Mouse (Mus musculus) small intestine, adult 10 weeks (tissue): ENCODE results near the gene Pnmal1. TPM values are rescaled to one million over a fixed set of nuclear protein-coding genes. Genes with fewer than 3 reads are reported as not detected.

Experiments
- polyA plus RNA-seq: library from polyadenylated mRNA; stranded (reverse); fragments of 350-450 nt; fragmentation: Illumina TruSeq; extraction: RNeasy Lipid Tissue Mini Kit (QIAGEN cat#74804); gene quantifications from one replicate; pipeline ENCODE4 v1.2.3, GENCODE M21; 2014; ENCODE audit warnings: low replicate concordance

The Pnmal1 gene
- polyA plus RNA-seq, result 0.30 TPM

DNA sequence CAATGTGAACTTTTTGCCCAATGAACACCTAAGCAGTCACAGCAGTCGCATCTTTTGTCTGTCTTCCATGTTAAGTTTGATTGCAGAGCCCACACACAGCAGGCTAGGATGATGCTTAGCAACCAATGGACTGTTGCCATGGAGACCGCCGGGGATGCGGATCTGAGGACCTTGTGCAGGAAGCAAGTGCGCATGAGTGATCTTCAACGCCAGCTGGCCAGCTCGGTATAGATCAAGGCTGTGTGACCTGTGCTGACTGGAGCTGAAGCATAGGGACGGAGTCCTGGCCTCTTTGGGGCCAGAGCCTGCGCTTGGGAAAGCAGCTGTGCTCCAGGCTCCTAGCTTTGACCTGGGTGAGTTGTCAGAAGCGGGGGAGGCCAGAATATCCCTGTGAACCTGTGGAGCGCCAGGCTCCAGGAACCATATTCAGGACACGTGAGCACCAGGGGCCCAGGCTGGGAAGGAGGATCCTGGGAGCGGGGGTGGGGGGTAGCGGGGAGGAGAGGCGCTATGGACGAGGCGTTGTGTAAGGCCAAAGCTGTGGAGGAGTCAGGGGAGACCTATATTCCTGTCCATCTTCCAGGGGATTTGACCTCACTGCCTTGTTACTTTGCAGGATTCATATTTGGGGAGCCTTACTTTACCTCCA lies at the start of gene Pnmal1:
Gene Pnmal1 (plus strand): TSS at position 141 of the 649 bp plus-strand sequence.

DNA sequence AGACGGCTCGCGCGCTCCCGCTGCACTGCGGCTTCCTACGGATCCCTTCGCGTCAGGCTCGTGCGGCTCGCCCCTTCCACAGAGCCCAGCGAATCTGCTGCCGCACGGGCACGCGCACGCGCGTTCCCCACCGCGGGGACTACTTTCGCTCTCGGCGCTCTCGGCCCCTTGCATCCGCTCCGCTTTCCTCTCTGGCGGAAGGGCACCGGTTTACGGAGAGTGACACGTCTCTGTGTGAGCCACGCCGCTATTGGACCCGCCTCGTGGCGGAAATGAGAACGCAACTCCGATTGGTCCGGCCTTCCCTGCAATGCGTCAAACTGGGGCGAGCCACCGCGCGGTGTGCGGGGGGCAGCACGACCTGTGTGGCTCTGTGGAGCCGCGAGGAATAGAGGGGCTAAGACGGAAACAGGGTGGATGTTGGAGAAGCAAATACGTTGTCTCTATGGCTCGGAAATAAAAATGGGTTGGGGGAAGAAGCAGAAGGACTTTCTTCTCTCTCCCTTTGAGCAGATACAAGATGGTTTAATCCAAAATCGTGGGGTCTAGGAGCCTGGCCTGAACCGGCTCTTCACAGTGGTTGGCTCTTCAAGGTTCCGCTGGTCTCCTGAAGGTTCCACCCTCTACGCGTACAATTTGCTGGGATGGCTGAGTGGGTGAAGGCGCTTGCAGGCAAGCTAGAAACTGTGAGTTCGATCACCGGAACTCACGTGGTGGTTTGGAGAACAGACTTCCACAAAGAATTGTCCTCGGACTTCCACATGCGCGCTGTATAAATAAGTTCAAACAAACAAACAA lies 35.2 kb upstream of the Pnmal1 start, which contains the start of gene Calm3:
Gene Calm3 (minus strand): TSS at position 78 of the 798 bp plus-strand sequence.

DNA sequence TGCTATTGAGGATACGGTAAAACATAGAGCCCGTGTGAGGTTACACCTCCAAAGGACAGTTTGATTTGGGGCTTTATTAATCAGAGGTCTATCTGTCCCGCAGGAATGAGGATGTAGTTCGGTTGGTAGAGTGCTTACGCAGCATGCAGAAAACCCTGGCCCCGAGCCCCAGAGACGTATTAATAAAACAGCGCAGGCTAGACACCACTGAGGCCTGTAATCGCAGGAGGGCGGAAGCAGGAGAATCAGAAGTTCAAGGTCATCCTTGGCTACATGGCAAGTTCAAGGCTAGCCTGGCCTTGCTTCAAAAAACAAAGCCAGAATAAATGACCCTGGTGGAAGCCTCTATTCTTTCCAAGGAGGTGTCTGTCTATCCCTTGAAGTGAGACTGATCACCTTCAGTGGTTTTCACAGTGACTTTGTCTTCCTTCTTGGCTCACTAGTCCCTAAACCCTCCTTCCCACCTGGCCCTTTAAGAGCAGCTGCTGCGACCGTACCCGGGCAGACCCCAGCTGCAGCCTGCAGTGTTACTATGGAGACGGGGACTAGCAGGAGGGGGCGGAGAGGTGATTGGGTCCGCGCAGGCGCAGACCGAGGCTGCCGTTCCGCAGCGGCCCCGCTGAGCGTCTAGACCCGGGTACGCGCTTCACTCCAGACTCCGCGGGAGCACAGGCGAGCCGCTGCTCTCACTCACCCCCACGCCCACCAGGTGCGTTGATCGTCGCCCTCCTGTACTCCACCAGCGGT lies 15.2 kb upstream of the Pnmal1 start, which contains the start of gene Pnmal2:
Gene Pnmal2 (plus strand): TSS at position 622 of the 747 bp plus-strand sequence.

DNA sequence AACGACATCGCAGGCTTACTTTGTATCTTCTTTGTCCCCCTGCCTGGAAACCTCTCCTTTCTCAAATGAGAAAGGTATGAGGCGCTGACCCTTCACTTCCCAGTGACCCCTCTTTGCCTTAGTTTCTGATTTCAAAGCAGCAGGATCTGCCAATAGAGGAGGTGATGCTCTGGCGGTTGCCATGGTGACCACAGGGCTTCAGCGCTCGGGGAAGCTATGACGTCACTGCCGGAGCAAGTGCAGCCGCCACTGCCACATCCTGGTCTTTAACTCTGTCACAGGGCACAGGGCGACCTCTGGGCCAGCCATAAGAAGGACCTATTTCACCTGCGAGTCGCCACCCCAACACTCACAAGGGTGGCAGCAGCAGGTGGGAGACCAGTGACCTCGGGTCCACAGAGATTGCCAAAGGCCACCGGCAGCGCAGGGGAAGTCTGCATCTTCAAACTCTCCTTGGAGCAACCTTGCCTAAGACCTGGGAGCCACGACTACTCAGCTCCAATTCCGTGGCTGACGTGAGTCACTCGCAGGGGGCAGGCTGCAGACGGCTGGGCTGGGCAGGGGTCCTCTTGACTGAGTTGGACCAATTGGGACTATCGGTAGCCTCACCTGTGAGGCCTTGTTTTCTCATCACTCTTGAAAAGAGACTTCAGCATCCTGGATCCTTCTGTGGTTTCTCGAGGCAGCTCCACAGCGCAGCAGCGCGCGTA lies 23.5 kb downstream of the Pnmal1 start, which contains the start of gene Gm42372:
Gene Gm42372 (plus strand): TSS at position 228 of the 710 bp plus-strand sequence.

DNA sequence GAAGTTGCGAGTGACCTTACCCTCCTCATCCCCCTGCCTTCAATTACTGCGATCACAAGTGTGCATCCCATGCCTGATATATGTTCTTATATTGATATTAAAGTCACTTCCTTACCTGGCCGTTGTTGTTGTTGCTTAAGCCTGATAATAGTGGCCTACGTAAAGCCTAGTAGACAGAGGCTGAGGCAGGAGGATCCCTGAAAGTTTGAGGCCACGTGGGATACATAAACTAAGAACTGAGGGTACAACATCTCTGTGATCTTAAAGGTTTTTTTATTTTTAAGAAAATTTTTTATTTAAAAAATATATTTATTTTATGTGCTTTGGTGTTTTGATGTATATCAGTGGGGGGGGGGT lies 33.0 kb downstream of the Pnmal1 start, which contains the start of gene Ccdc8:
Gene Ccdc8 (plus strand): TSS at position 258 of the 357 bp plus-strand sequence.

Other genes with a start within 250 kb of the Pnmal1 start
- gene Ceacam9, start 237.8 kb upstream of the Pnmal1 start, polyA plus RNA-seq, result not detected
- gene Ap2s1, start 221.3 kb upstream of the Pnmal1 start, polyA plus RNA-seq, result 62.1 TPM
- 17.6 TPM for gene Slc1a5, start 178.3 kb upstream of the Pnmal1 start, polyA plus RNA-seq
- gene Strn4, start 143.8 kb upstream of the Pnmal1 start, polyA plus RNA-seq, result 8.1 TPM
- gene Fkrp, start 142.9 kb upstream of the Pnmal1 start, polyA plus RNA-seq, result 2.6 TPM
- 0.59 TPM for gene Prkd2, start 116.8 kb upstream of the Pnmal1 start, polyA plus RNA-seq
- gene Dact3, start 84.4 kb upstream of the Pnmal1 start, polyA plus RNA-seq, result 0.93 TPM
- gene Gng8, start 67.9 kb upstream of the Pnmal1 start, polyA plus RNA-seq, result not detected
- gene Ptgir, start 53.2 kb upstream of the Pnmal1 start, polyA plus RNA-seq, result 0.59 TPM
- gene Calm3, start 35.6 kb upstream of the Pnmal1 start, polyA plus RNA-seq, result 15.4 TPM
- gene Pnmal2, start 15.0 kb upstream of the Pnmal1 start, polyA plus RNA-seq, result 0.11 TPM
- 0.30 TPM for gene Gm42372, start 23.4 kb downstream of the Pnmal1 start, polyA plus RNA-seq
- gene Ccdc8, start 33.0 kb downstream of the Pnmal1 start, polyA plus RNA-seq, result 0.26 TPM
- gene Ppp5c, start 68.2 kb downstream of the Pnmal1 start, polyA plus RNA-seq, result 8.2 TPM
- 0.41 TPM for gene Hif3a, start 102.7 kb downstream of the Pnmal1 start, polyA plus RNA-seq
- 0.07 TPM for gene Psg16, start 114.4 kb downstream of the Pnmal1 start, polyA plus RNA-seq
- gene Ceacam3, start 190.6 kb downstream of the Pnmal1 start, polyA plus RNA-seq, result not detected
- gene Psg29, start 243.8 kb downstream of the Pnmal1 start, polyA plus RNA-seq, result not detected